Mouse (Mus musculus) erythroblast, embryonic 14.5 days (primary cell): ENCODE measurements at regions not wholly inside any gene's neighbourhood (a gene's known extent, or its start where the extent isn't known, plus 50 kb on each side); places are given as distances from the start of the nearest gene placed in this dataset.

ENCODE experiments used
- GATA1 ChIP-seq: IDR thresholded peaks from 2 replicates; pipeline ENCODE4 v1.6.1; 2012; ENCODE audit warnings: low read length, inconsistent platforms, mixed read lengths
- TAL1 ChIP-seq: IDR thresholded peaks from 3 replicates; pipeline ENCODE4 v1.6.1; 2012; ENCODE audit warnings: low read length, inconsistent platforms, mixed read lengths

GRCm38 (mm10) chrX:11964428-11964827, 195.7 kb downstream of the Bcor start:
- no peak for TF ChIP-seq GATA1
- TF ChIP-seq TAL1: no peak
